Mouse (Mus musculus) C2C12 (cell line): ENCODE results near the gene Tmem181a.
"Not testable (repeated sequence)": the region's sequence is repeated elsewhere in the genome, so short reads cannot be mapped to it uniquely, and the experiment has no call there.

Source experiments
- CTCF ChIP-seq: IDR thresholded peaks from one replicate; pipeline ENCODE4 v1.5.1; 2011; ENCODE audit not compliant: control insufficient read depth, insufficient read depth, insufficient read length
- FOSL1 ChIP-seq: IDR thresholded peaks from one replicate; pipeline ENCODE4 v1.8.0; 2011; ENCODE audit warnings: mild to moderate bottlenecking, low read length; ENCODE audit not compliant: poor library complexity, insufficient read depth, severe bottlenecking
- MAX ChIP-seq: IDR thresholded peaks from one replicate; pipeline ENCODE4 v1.6.1; 2011; ENCODE audit warnings: mild to moderate bottlenecking, control low read depth
- MYOD1 ChIP-seq: IDR thresholded peaks from one replicate; pipeline ENCODE4 v1.6.1; 2011; ENCODE audit warnings: low read depth; ENCODE audit not compliant: control insufficient read depth, insufficient read length
- MYOG ChIP-seq: IDR thresholded peaks from one replicate; pipeline ENCODE4 v1.6.1; 2011; ENCODE audit not compliant: control insufficient read depth, insufficient read length; ENCODE audit errors: extremely low read depth
- USF1 ChIP-seq: IDR thresholded peaks from one replicate; pipeline ENCODE4 v1.6.1; 2011; ENCODE audit warnings: low read depth, mild to moderate bottlenecking, control low read depth, moderate library complexity

DNA sequence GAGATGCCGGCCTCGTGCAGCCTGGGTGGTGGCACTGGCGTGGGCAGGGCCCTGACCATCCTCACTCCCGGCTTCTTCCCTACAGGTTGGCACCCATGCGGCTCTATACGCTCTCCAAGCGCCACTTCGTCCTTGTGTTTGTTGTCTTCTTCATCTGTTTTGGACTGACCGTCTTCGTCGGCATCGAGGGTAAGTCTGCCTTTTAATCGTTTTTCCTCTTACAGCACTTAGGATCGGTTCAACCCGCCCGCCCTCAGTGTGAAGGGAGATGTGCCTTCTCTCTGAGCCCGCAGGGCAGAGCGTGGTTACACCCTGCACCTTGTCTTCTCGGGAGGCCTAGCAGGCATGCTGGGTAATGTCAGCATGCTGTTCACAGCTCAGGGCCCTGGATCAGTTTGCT lies 23.9 kb downstream of the Tmem181a start:
- not testable (repeated sequence) for TF ChIP-seq CTCF, MYOD1, MYOG, USF1, MAX, FOSL1
